Mouse (Mus musculus) ES-Bruce4 (cell line): ENCODE data around the gene Ddx10.

Experiments used
- CTCF ChIP-seq: IDR thresholded peaks from one replicate; pipeline ENCODE4 v1.8.1; 2011; ENCODE audit warnings: low read depth, low read length
- EP300 ChIP-seq: IDR thresholded peaks from 2 replicates; pipeline ENCODE4 v1.6.1; 2011; ENCODE audit warnings: low read depth, low read length; ENCODE audit not compliant: insufficient read depth
- POLR2A ChIP-seq: IDR thresholded peaks from one replicate; pipeline ENCODE4 v1.8.1; 2011; ENCODE audit warnings: low read length; ENCODE audit not compliant: insufficient read depth

DNA sequence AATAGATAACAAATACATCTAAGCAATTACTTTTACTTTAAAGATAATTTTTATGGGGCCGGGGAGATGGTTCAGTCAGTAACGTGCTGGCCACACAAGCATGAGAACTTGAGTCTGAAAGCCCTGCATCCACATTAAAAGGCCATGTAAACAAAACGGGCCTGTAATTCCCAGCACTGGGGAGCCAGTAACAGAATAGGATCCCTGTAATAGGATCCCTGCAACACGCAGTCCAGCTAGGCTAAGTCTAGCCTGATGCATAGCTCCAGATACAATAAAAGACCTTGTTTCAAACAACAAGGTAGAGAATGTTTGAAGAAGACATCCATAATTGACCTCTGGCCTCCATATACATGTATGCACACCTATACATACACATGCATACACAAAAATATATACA lies 39.6 kb downstream of the Ddx10 start:
- TF ChIP-seq CTCF, result no peak
- no peak for TF ChIP-seq POLR2A
- no peak for TF ChIP-seq EP300
